28 mouse cellular contexts compared by ENCODE assay signal in the genomic region with DNA sequence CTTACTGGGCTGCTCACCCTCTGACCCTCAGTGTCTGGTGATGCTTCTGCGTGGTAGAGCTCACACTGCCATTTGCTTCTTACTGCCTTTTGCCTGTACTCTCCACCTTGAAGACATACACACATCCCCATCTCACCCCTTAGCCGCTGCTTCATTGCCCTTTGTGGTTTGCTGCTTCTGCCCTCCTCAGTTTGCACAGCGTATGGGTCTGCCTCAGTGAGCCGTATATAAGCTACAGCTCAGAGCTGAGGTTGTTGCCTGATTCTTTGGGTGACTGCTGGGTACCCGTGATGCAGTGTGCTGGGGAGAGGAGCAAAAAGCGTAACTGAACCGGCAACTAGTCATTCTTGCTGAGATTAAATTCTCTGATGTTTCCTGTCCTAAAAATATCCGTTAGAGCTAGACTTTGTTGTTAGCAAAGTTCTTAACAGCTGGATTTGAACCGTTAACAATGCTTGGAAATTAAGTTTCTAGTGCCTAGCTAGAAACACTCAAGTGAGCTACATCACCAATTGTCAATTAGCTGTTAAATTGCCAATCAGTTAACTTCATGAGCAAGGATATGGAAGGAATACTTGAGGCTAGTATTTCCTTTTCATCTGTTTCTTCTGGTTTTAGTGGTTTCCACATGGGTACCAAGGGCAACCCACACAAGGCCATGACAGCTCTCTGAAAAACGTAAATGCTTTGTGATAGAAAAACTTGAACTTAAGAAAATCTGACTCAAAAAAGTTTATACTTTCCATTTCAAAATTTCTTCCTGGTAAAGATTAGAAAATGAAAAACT. TPM values are rescaled to one million over a fixed set of nuclear protein-coding genes. Genes with fewer than 3 reads are reported as not detected.
DNase-seq lines count a peak whose midpoint lies in the region; ATAC-seq and TF ChIP-seq lines count a peak whose summit lies in the region.
"Had no signal": no experiment of that assay in that cellular context is flagged by ENCODE, and none has a peak within 500 bp of the region (broad histone marks: within the 10 kb centered on the region; RNA-seq: fewer than 3 reads in every experiment).

No protein-coding gene starts in this region.

- no peaks in the 10 kb centered on the region for H3K36me3 ChIP-seq in hindbrain, postnatal 0 days (ENCODE audit: insufficient read depth, low read length)

- 0 out of 2 replicates have a peak, but pooled peaks have one; percentile 25 for ATAC-seq in erythroid progenitor cell, adult 5-6 weeks (replicated peaks; ENCODE audit: low FRiP score, poor library complexity, severe bottlenecking)
- 0 out of 2 replicates have a peak, but pooled peaks have one; percentile 27 for ATAC-seq in monocyte, adult 5-6 weeks (replicated peaks; ENCODE audit: insufficient number of reproducible peaks, low FRiP score, low TSS enrichment, poor library complexity, severe bottlenecking)
- no peak for ATAC-seq in hindbrain, postnatal 0 days
- ATAC-seq: forebrain, embryonic 14.5 days; intestine, embryonic 16.5 days; liver, embryonic 12.5 days; liver, postnatal 0 days had no signal

- H3K27ac ChIP-seq in hindbrain, postnatal 0 days: no peak overlapping the region
- H3K27ac ChIP-seq: embryonic facial prominence, embryonic 10.5 days; embryonic facial prominence, embryonic 15.5 days; hindbrain, embryonic 15.5 days; liver, embryonic 12.5 days; neural tube, embryonic 12.5 days had no signal

- 93% methylated on average over 10 of the region's 10 CpGs for WGBS in hindbrain, postnatal 0 days

- no peaks in the 10 kb centered on the region for H3K9me3 ChIP-seq in hindbrain, postnatal 0 days (ENCODE audit: low read length)
- H3K9me3 ChIP-seq: embryonic facial prominence, embryonic 10.5 days; embryonic facial prominence, embryonic 15.5 days; hindbrain, embryonic 15.5 days; liver, embryonic 12.5 days; neural tube, embryonic 12.5 days had no signal

- H3K4me3 ChIP-seq in hindbrain, postnatal 0 days (ENCODE audit: low read length): no peak overlapping the region
- H3K4me3 ChIP-seq: embryonic facial prominence, embryonic 10.5 days; embryonic facial prominence, embryonic 15.5 days; hindbrain, embryonic 15.5 days; liver, embryonic 12.5 days; neural tube, embryonic 12.5 days had no signal

- no peak for TF ChIP-seq CTCF in hindbrain, postnatal 0 days (IDR thresholded peaks at IDR 0.05; ENCODE audit: low read depth)

- DNase-seq in 416B (ENCODE audit: low read depth): peak; percentile 86
- peak; percentile 51 for DNase-seq in CD4-positive helper T cell, adult 2 months (ENCODE audit: low read depth, low spot score)
- no peak for DNase-seq in layer of hippocampus, adult 8-10 months (ENCODE audit: low spot score in 2 of 2)
- no peak for DNase-seq in retina, postnatal 1 day
- DNase-seq in hindbrain, postnatal 0 days (ENCODE audit: low spot score): no peak
- DNase-seq: adrenal gland, postnatal 36 days; cerebellum, adult 18-20 months; cerebellum, postnatal 10 days; gastrocnemius, postnatal 14 days; heart, postnatal 4 days; kidney, adult 9 months; kidney, postnatal 10 days; left cerebral cortex, postnatal 4 days; liver, postnatal 0 days; lung, postnatal 36 days; midbrain, embryonic 14.5 days; right cerebral cortex, postnatal 25 days; thymus, postnatal 36 days had no signal

- no peaks in the 10 kb centered on the region for H3K4me1 ChIP-seq in hindbrain, postnatal 0 days (ENCODE audit: insufficient read depth, low read length)
- H3K4me1 ChIP-seq: embryonic facial prominence, embryonic 10.5 days; embryonic facial prominence, embryonic 15.5 days; hindbrain, embryonic 15.5 days; liver, embryonic 12.5 days; neural tube, embryonic 12.5 days had no signal

- no peaks in the 10 kb centered on the region for H3K27me3 ChIP-seq in hindbrain, postnatal 0 days (ENCODE audit: insufficient read depth, low read length)
- H3K27me3 ChIP-seq: embryonic facial prominence, embryonic 15.5 days; hindbrain, embryonic 15.5 days; liver, embryonic 12.5 days; neural tube, embryonic 12.5 days had no signal

- no peak overlapping the region for H3K9ac ChIP-seq in hindbrain, postnatal 0 days (replicated peaks; ENCODE audit: low read length)
- H3K9ac ChIP-seq: embryonic facial prominence, embryonic 15.5 days; hindbrain, embryonic 15.5 days; liver, embryonic 12.5 days; liver, postnatal 0 days; neural tube, embryonic 12.5 days had no signal

- no peak overlapping the region for H3K4me2 ChIP-seq in hindbrain, postnatal 0 days (ENCODE audit: low read depth, low read length)
- H3K4me2 ChIP-seq: embryonic facial prominence, embryonic 15.5 days; heart, embryonic 11.5 days; hindbrain, embryonic 15.5 days; liver, embryonic 12.5 days; neural tube, embryonic 12.5 days had no signal

RNA-seq across cellular contexts. Expression of gene Tmem42, which starts 22.5 kb away (rescaled TPM):
- total RNA-seq in erythroid progenitor cell, adult 5-6 weeks (2015; ENCODE audit: low replicate concordance): 5.4 TPM in 1 of 2 replicates, not detected in the other
- not detected in 2 replicates for total RNA-seq in erythroid progenitor cell, adult 5-6 weeks (2017; ENCODE audit: low replicate concordance)
- 3.2 to 5.0 TPM (median 3.9 TPM) in 3 replicates for total RNA-seq in monocyte, adult 5-6 weeks (2017)
- 10 to 100 TPM; 22.0 to 28.7 (median 24.3) TPM for total RNA-seq in layer of hippocampus, adult 8-10 months (2022)
- total RNA-seq in hindbrain, postnatal 0 days (2014; rRNA removed): 18.5 and 19.9 TPM in 2 replicates
- polyA plus RNA-seq in hindbrain, postnatal 0 days (2015; fragmentation: Nextera tagmentation; extraction: Ambion mirVana): 30.6 and 31.5 TPM in 2 replicates

RNA-seq across cellular contexts. Expression of gene Tgm4, which starts 35.9 kb away (rescaled TPM):
- not detected in 2 replicates for total RNA-seq in erythroid progenitor cell, adult 5-6 weeks (2015; ENCODE audit: low replicate concordance)
- total RNA-seq in erythroid progenitor cell, adult 5-6 weeks (2017; ENCODE audit: low replicate concordance): not detected in 2 replicates
- 0.97 to 1.4 TPM in 2 of 3 replicates, not detected in the other for total RNA-seq in monocyte, adult 5-6 weeks (2017)
- total RNA-seq in layer of hippocampus, adult 8-10 months (2022): 1 to 10 TPM; 1.2 to 2.2 (median 1.9) TPM
- 0.10 TPM in 1 of 2 replicates, not detected in the other for total RNA-seq in hindbrain, postnatal 0 days (2014; rRNA removed)
- polyA plus RNA-seq in hindbrain, postnatal 0 days (2015; fragmentation: Nextera tagmentation; extraction: Ambion mirVana): 0.42 and 0.45 TPM in 2 replicates
- total RNA-seq: heart, postnatal 4 days had no signal

RNA-seq across cellular contexts. Expression of gene Kif15, which starts 47.8 kb away (rescaled TPM):
- 408 and 434 TPM in 2 replicates for total RNA-seq in erythroid progenitor cell, adult 5-6 weeks (2015; ENCODE audit: low replicate concordance)
- 484 and 1,059 TPM in 2 replicates for total RNA-seq in erythroid progenitor cell, adult 5-6 weeks (2017; ENCODE audit: low replicate concordance)
- total RNA-seq in monocyte, adult 5-6 weeks (2017): 7.2 to 11.6 TPM (median 8.7 TPM) in 3 replicates
- under 1 TPM; 0.65 to 0.99 (median 0.81) TPM for total RNA-seq in layer of hippocampus, adult 8-10 months (2022)
- total RNA-seq in hindbrain, postnatal 0 days (2014; rRNA removed): 26.6 and 30.0 TPM in 2 replicates
- 13.5 and 13.8 TPM in 2 replicates for polyA plus RNA-seq in hindbrain, postnatal 0 days (2015; fragmentation: Nextera tagmentation; extraction: Ambion mirVana)

RNA-seq across cellular contexts. Expression of gene 1110059G10Rik, which starts 47.8 kb away (rescaled TPM):
- 18.4 and 28.5 TPM in 2 replicates for total RNA-seq in erythroid progenitor cell, adult 5-6 weeks (2015; ENCODE audit: low replicate concordance)
- 11.2 and 22.4 TPM in 2 replicates for total RNA-seq in erythroid progenitor cell, adult 5-6 weeks (2017; ENCODE audit: low replicate concordance)
- 31.8 to 48.4 TPM (median 37.1 TPM) in 3 replicates for total RNA-seq in monocyte, adult 5-6 weeks (2017)
- total RNA-seq in layer of hippocampus, adult 8-10 months (2022): 10 to 100 TPM; 20.9 to 24.6 (median 23.0) TPM
- total RNA-seq in hindbrain, postnatal 0 days (2014; rRNA removed): 7.9 and 13.4 TPM in 2 replicates
- 35.0 and 35.7 TPM in 2 replicates for polyA plus RNA-seq in hindbrain, postnatal 0 days (2015; fragmentation: Nextera tagmentation; extraction: Ambion mirVana)

Comparison
In these comparisons a context has a peak if more than half of its experiments do, and no peak if none do; other contexts are left out.
1. DNase-seq: peak in 416B (single experiment) and CD4-positive helper T cell, adult 2 months (single experiment); none in layer of hippocampus, adult 8-10 months (0 of 2), retina, postnatal 1 day (single experiment) and hindbrain, postnatal 0 days (single experiment).
2. RNA of gene Kif15, which starts 47.8 kb away (total RNA-seq): 408 to 1,059 TPM in erythroid progenitor cell, adult 5-6 weeks; 26.6 to 30.0 TPM in hindbrain, postnatal 0 days, 7.2 to 11.6 TPM in monocyte, adult 5-6 weeks and 0.65 to 0.99 TPM in layer of hippocampus, adult 8-10 months; every median in the first group is over 10 times any median in the second.